Mouse (Mus musculus) ovary, postnatal 14 days (tissue): ENCODE data around the gene Gm35315.
"Not testable (repeated sequence)": the region's sequence is repeated elsewhere in the genome, so short reads cannot be mapped to it uniquely, and the experiment has no call there.

Experiments
- DNase-seq: peaks from one replicate; pipeline ENCODE4 v3.0.0; 2022; ENCODE audit warnings: low spot score

Gene Gm35315

DNA sequence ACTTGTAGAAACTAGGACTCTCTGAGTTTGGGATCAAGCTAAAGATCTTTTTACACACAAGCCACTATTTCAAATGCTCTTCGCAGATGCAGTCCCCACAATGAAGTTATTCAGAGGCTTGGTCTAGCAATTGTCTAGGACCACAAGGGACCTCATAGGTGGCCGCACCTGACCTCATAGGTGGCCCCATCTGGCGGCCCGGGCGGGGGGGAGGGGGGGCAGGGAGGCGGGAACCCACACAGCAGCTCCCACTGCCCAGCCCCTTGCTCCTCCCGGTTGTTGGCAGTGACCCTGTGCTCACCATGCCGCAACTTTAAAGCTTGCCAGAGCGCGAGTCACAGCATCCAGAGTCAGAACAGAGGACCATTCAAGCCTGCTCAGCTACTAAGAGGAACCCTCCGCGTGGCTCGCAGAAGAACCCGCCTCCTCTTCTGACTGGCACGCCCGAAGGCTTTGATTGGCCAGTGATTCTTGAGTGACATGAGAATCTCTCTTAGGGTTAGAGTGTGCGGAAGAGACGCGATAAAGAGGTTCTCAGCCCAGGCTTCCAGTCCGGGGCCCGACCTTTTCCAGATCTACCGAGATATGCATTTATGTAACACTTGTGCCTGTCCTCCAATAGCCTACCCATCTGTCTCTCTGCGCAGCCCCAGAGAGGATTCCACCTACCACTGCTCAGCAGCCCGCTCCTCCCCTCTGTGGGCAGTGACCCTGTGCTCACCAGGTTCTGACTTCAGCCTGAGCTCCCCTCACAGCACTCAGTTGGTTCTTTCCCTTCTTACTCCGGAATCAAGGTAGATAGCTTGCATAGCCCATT is at the start of gene Gm35315:
Gm35315 (minus strand) TSS at position 391 of the 817 bp plus-strand sequence.
- peak; percentile 64 for DNase-seq

DNA sequence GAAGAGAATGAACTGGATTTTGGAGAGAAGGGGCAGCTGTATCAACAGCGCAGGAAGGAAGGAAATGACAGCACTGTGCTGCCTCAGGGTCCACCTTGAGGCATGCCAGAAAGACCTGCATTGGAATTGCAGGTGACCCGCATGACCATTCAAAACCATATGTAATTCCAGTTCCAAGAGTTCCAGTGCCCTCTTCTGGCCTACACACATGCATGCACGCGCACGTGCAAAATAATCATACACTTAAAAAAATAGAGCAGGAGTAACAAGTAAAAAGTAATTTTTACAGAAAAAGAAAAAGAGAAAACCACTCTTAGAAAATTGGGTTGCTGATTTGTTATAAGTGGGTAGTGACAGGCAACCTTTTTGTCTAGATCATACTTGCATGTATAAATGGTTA is 48.8 kb upstream of the Gm35315 start:
- DNase-seq = no peak

DNA sequence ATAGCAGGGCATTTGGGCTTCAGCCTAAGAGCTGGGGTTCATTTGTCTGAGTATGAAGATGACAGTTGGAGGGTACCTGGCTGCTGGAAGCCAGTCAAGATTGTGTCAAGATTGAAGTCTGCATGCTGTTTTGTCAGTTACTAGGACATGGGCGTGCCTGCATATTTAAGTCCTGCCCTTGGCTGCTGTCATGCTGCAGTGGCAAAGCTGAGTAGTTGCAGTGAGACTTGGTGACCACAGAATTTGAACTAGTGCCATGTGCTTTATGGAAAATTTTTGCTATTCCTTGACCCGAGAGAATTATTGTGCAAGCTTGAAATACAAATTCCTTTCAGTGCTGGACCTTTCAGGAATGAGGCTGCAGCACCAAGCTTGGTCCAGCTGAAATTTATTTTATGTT is 48.1 kb upstream of the Gm35315 start:
- DNase-seq = no peak

DNA sequence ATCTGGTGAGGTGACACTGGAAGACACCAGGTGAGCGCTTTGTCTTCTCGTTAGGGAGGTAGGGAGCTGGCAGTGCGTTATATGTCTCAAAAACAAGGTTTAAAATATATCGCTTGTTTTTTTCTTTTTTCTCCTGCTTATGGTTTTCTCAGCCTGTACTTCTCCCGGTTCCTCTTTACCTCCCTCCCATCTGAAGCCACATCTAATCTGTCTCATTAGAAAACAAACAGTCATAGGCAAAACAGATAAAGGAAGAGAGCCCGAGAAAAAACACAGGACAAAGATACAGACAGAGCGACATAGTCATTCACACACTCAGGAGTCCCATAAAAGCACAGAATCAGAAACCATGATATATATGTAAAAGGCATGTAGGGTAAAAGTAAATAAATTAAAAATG is 46.2 kb upstream of the Gm35315 start:
- DNase-seq = no peak

DNA sequence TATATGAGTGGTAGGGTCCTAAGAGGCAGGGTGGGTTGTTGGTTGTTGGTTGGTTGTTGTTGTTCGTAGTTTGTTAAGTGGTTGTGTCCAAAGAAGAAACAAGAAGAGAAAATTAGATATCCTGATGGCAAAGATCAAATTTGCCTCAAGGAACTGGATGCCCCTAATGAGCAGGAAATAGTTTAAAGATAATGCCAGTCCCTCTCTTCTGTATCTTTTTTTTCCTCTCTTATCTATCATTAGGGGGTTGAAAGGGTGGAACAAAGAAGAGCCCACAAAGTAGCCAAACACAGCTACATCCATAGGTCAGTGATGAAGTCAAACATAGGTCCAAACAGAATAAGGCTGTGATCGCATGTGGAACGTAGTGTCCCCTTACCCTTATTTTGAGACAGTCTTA is 45.1 kb upstream of the Gm35315 start:
- DNase-seq = no peak

DNA sequence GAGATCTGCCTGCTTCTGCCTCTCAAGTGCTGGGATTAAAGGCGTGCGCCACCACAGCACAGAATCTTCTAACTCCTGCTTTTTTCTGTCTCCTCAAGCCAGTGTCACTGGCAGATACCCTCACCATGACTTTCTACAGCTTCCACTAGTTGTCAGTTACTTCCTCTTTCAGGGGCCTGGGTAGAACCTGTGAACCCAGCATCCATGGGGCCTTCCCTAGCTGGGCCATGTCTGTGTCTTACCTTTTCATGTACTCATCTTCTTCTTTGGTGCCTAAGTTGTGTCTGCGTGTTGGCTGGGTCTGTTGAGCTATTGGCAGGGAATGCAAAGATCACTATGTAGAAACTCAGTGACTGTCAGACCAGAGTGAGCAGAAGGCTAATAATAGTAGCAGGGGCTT is 43.6 kb upstream of the Gm35315 start:
- no peak for DNase-seq

DNA sequence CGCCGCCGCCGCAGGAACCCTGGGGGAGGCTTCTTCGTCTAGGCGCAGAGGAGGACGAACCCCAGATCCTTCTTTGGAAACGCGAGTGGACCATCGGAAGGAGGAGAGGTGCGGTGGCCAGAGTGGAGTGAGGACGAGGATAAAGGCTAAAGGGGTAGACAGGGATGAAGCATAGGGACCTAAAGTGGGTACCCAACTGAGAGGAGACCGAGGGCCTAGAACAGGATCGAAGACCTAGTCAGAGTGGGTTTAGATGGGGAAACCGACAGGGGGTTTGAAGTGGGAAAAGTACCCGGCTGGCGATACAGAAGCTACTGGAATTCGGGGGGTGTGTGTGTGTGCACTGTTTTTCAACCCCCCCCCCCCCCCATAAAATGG is 41.9 kb upstream of the Gm35315 start:
- no peak for DNase-seq

DNA sequence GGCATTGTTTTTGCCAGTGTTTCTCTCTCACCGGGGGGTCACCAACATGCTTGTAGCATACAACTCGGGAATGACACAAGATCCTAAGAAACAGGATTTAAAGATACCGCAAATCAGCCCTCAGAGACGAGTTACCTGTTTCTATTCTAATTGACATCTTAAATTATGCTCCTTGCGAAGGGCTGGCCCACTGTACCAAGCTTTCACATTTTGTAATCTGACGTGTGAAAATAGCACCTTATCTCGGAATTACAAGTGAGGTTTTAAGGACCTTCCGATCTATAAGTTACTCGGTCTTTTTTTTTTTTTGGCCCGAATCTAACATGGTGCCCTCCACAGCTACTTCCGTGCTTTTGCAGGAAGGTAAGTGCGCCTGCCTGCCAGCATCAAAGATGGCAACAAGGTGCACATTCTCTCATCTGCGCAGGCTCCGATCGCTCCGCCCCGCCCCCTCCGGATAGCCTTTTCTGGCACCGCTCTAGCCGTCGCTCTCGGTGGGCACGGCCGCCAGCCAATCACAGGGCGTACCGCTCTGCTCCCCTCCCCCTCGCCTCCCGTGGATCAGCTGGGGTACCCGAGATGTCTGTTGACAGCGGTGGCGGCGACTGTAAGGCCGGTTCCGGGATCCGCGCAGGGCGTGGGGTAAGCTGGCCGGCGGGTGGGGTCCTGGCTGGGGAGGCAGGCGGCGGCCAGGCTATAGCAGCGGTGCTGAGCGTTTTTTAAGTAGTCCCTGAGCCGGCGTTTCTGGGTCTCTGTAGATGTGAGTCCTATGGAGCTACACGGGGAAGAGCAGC is 41.3 kb upstream of the Gm35315 start, which contains the start of gene Chfr:
Chfr (plus strand) TSS at position 550 of the 794 bp plus-strand sequence.
- DNase-seq = peak; percentile 97

DNA sequence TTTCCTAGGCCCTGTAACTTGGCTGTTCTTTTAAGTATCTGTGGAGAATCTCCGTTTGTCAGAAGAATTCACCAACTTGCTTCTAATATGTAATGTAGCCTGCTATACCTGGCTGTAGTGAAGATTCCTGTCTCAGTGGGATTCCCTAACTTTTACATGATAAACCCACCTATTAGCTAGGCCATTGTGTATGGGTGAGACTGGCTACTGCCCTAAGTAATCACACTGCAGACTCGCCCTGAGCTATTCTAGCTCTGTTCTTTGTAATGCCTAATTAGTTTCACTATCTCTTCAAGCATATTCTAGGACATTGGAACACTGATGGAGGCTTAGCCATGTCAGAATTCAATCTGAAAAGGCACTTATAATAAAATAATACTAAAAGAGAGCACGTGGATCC is 28.2 kb upstream of the Gm35315 start:
- DNase-seq = not testable (repeated sequence)

DNA sequence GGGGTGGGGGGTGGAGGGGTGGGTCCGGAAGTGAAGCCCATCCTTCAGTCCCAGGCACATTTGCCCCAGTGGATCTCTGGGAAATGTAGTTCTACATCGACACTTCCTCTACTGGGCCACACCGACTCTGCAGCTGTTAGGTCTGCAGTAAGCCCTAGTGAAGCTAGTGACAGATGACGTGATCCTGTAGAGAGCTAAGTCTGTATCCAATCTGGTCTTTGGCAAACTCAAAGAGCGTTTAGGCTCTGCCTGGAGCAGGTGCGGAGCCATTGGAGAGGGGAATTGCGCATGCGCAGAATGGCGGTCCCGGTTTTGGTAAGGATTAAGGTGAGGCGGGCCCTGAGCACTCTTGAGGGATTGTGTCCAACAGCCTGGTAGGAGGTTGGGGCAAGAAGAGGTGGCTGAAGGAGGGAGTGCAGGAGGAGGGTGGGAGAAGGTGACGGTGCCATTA is 15.8 kb upstream of the Gm35315 start, which contains the start of gene Zfp605:
Zfp605 (plus strand) TSS at position 102 of the 451 bp plus-strand sequence.
- peak; percentile 82 for DNase-seq

DNA sequence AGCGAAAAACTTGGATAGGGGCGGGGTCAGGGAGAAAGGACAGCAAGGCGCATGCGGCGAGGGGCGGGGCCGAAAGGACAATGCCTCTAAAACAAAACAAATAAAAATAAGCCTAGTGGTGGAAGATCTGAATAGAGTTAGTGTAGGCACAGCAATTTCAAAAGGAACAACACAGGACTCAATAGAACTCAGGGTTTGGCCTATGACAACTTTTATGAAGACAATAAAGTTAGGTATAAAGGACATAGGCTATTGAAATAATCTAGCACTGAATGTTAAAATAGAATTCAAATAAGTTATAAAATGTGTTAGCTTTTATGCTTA is 14.0 kb upstream of the Gm35315 start:
- DNase-seq = no peak

DNA sequence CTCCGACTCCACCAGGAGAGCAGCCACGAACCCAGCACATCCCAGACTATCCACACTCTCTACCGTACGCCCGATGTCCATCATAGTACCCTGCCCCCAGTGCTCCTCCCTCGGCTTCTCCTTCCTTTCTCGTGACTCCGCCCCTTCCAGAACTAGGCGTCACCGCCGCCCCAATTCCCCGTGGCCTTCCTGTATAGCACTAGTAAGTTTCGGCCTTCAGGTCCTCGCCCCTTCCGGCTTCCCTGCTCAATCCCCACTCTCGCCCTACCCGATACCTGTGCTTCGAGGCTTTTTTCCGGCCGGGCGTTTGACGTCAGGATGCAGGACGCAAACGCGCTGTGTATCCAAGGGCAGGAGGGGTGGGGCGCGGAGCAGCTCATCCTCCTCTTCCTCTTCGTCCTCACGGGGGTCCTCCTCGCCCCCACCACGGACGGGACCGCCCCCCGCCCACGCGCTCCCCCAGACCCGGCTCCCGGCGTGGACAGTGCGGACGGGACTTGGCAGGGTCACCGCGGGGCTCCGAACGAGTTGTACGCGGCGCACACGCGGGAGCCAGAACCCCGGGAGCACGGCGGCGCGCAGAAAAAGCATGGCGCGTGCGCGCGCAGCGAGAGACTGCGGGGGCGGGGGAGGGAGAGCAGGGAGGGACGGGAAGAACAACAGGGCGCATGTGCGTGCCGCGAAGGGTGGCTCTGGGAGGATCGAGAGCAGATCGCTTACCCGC is 13.5 kb upstream of the Gm35315 start, which contains the start of gene Gtpbp6:
Gtpbp6 (minus strand) TSS at position 617 of the 724 bp plus-strand sequence.
- peak; percentile 90 for DNase-seq

DNA sequence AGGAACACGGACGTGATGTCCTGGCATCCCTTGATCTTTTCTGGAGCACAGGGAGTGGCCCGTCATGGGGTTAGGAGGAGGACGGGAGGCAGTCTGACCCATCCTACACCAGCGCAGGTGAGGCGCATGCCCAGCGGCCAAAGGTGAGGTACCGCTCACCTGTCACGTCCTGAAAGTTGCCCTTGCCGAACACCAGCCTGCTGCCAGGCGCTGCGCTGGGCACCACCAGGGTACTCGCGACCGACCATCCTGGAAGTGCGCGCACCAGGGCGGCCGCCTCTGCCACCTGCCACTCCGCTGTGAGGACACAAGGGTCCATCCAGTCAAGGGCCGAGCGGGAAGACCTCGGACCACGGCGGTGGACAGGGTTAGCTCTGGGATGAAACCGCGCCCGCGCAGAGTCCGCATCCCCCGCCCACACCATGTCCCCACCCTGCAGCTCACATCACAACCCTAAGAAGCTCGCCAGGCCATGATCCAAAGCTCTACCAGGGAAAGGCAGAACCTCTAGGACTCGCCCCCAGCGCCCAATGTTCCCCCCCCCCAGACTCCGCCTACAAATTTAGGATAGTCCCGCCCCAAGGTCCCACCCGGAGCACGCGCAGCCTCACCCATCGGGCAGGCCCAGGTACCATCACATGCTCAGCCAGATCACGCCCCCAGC is 12.8 kb upstream of the Gm35315 start:
- peak; percentile 31 for DNase-seq

DNA sequence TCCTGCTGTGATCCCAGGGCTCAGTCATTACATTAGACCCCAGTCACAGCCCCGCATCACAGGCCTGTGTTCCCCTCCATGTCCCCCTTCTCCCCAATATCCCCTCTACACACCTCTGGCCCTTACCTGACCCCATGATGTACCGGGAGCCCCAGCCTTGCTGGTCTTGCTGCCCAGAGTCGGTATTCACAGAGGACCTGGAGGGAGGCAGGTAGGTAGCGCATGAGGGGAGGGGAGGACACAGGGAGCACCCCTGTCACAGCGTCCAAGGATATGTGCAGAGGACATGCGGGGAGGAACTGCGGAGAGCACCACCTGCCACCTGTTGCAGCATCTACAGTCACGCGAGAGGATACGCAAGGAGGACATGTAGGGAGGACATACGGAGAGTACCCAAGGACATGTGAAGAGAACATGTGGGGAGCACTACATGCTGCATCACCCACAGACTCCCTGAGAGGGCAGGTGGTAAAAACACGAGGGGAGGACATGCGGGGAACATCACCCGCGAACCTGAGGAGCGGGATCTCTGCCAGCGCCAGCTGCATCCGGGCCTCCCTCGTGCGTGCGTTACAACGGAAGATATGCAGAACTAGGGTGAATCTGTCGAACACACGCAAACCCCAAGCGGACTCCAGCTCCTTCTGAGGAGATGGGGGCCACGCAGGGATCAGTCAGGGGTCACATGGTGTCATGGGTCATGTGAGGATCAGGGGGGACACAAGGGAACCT is 12.1 kb upstream of the Gm35315 start:
- DNase-seq = no peak

DNA sequence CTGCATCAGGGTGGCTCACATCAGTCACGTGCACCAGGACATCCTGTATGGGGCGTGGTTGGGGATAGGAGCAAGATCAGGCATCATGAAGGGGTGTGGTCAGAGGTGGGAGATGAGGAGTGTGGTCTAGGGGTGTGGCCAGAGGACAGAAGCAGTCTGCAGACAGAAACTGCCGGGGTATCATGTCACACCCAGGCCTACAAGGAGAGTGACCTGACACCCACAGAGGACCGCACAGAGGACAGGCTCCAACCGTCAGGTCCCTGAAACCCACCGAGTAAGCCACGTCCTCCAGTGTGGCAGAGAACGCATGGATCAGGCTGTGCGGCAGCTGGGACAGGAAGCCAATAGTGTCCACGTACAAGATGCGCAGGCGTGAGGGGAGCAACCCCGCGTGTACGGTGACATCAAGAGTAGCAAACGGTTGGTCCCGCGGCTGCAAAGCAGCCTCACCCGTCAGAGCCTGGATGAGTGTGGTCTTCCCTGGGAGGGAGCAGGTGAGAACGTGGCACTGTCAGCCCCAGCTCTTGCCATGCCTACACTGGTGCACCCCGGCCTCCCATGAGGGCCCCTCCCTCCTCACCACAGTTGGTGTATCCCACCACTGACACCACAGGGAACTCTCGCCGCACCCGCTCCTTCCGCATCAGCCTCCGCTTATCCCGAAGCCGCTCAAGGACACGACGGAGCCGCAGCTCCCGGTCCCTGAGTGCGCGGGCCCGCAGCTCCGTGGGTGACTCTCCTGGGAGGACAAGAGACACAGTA is 10.6 kb upstream of the Gm35315 start:
- DNase-seq = no peak

DNA sequence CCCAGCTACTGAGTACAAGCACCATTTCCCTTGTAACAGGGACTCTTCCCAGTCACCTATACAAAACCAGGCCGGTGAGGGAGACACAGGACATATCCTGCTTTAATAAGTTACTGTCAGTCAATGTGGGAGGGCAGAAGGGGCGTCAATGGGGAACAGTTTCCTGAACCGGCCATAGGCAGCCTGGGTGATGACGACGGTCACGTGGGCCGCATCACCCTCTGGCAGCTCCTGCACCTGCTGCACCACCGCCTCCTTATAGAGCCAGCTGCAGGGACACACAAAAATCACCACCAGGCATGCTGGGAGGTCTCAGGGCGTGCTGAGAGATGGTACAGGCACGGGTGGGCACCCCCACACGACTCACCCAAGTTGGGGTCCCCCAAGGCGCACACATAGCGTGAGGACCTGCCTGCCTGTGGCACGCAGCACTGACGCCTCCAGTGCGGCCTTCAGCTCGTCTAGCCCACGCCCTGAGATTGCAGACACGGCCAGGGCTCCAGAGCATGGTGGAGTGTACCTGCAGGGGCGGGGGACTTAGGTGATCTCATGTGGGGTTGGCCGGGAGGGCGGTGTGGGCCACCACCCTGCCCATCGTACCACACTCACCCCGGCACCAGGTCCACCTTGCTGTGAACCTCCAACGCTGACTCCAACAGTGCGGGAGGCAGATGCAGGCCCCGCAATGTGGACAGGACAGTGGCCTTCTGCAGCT is 9.8 kb upstream of the Gm35315 start:
- no peak for DNase-seq

DNA sequence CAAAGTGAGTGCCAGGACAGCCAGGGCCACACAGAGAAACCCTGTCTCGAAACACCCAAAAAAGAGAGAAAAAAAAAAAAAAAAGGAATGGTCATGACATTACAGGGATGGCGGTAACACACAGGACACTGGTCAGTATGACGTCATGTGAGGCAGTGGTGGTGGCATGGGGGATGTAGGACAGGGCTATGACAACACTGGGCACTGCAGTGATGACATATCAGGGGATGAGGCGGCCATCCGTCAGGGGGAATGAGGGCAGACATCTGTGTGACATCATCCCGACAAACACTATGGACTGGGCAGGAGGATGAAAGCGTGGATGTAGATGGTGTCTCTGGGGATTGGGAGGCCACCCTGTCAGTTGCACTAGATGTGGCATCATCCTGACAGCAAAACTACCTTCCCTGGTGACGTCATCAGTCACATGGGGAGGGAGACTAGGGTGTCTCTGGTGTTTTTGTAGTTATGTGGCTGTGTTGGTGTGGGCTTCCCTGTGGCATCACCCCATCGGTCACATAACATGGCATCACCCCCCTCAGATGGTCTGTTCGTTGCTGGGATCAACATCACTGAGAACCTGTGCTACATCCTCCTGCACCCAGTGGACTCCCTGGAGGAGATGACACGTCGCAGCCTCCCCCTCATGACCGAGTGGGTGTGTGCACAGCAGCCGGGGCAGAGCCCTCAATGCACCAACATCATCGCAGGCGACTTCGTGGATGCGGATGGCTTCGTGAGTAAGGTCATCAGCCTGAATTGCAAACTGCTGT is 8.8 kb upstream of the Gm35315 start:
- DNase-seq = no peak

DNA sequence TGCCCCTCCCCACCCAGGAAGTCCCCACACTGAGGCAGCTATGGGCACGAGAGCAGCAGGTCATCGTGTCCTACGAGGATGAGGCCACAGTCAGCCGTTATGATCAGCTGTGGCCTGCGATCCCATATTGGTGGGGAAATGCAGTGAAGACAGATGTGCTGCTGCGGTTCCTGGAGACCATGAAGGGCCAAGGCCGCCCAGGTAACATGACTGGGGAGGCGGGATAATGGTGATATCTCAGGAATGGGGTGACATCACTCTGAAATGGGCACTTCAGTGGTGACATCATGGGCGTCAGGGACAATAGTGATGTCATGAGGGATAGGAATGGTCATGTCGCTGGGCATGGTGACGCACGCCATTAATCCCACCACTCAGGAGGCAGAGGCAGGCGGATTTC is 8.2 kb upstream of the Gm35315 start:
- no peak for DNase-seq
